Comparison of ENCODE assay signal across 8 mouse cellular contexts in the genomic region with DNA sequence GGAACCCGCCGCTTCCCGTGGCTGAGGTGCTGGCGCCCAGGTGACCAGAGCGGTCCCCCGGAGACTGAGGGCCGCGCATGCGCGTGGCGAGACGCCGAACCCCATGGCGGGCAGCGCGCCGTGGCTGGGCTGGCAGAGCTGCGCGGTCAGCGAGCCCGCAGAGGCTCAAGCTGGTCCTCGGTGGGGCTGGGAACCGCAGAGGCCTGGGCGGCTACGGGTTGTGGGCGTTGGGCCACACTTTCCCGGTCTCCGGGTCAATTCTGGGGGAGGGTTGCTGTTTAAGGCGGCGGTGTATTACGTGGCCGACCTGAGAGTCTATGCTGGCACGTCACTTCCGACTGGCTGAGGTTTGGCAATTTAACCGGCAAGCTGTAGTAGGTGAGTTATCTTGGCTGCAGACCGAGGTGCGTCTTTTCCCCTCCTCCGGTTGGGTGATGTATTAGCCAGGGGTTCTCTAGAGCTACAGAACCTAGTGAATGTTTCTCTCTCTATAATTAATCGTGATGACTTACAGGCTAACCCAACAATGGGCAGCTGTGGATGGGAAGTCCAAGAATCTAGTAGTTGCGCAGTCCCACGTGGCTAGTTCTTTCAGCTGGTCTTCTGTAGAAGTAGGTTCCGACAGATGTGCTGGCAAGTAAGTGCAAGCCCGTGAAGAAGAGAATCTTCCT. TPM values are rescaled to one million over a fixed set of nuclear protein-coding genes. Genes with fewer than 3 reads are reported as not detected.
A peak's percentile ranks its signal among the peaks of the same experiment; 100 is the strongest.
DNase-seq lines count a peak whose midpoint lies in the region; ATAC-seq and TF ChIP-seq lines count a peak whose summit lies in the region.

A gene (minus strand): TSS at position 662 of the 671 bp plus-strand sequence.

- peaks cover 64% of the 10 kb centered on the region for H3K79me2 ChIP-seq in macrophage (ENCODE audit: inconsistent target)

- peak within 1 kb of the TSS; percentile 77 for H3K4me3 ChIP-seq in bone marrow macrophage, adult 2 months (ENCODE audit: insufficient read depth, low read length)
- peak within 1 kb of the TSS; percentile 77 for H3K4me3 ChIP-seq in macrophage (ENCODE audit: inconsistent target)

- peaks cover 11% of the 10 kb centered on the region; the same call in 1 of the 2 replicates for H3K36me3 ChIP-seq in macrophage (ENCODE audit: inconsistent target)

- H3K4me1 ChIP-seq in bone marrow macrophage, adult 2 months (ENCODE audit: control insufficient read depth, insufficient read depth, low read length) = peaks cover 25% of the 10 kb centered on the region

- no peak for TF ChIP-seq CTCF in bone marrow macrophage, adult 2 months (IDR thresholded peaks at IDR 0.05; ENCODE audit: low read depth, low read length)

- DNase-seq in gastrocnemius, adult 18-20 months (ENCODE audit: low spot score) = peak; percentile 68
- no peak for DNase-seq in gastrocnemius, postnatal 10 days
- peak; percentile 78 for DNase-seq in left cerebral cortex, adult 11 months (ENCODE audit: low spot score)
- DNase-seq in right cerebral cortex, postnatal 25 days = peak; percentile 92

- peak within 1 kb of the TSS; percentile 78 for H3K27ac ChIP-seq in bone marrow macrophage, adult 2 months (ENCODE audit: insufficient read depth, low read depth, low read length)
- H3K27ac ChIP-seq in macrophage = peak within 1 kb of the TSS; percentile 70

- under 1% methylated on average over 43 of the region's 43 CpGs for WGBS in macrophage (ENCODE audit: missing documents)

- peak; percentile 79 for ATAC-seq in erythroid progenitor cell, adult 5-6 weeks (replicated peaks; ENCODE audit: low FRiP score, poor library complexity, severe bottlenecking)
- peak; percentile 78 to 81 for ATAC-seq in hematopoietic stem cell, adult 5-6 weeks (replicated peaks in 1 of 2; ENCODE audit: insufficient read depth in 1 of 2, low FRiP score in 2 of 2, low TSS enrichment in 1 of 2, low read depth in 1 of 2, poor library complexity in 2 of 2, severe bottlenecking in 2 of 2)

- no peak for TF ChIP-seq POLR2A in bone marrow macrophage, adult 2 months (IDR thresholded peaks at IDR 0.05; ENCODE audit: borderline replicate concordance, low read depth, low read length)

RNA-seq across cellular contexts. Expression of the gene that starts here (rescaled TPM):
- 1 to 10 TPM; 6.2 to 6.6 TPM for total RNA-seq in gastrocnemius, adult 18-20 months (2021)
- total RNA-seq in gastrocnemius, postnatal 10 days (2021) = 1 to 10 TPM; 4.8 to 7.0 TPM
- 14.5 and 14.8 TPM in 2 replicates for polyA plus RNA-seq in bone marrow macrophage, adult 2 months (2012; ENCODE audit: insufficient read depth, insufficient read length, missing spikeins)
- total RNA-seq in erythroid progenitor cell, adult 5-6 weeks (2015; ENCODE audit: low replicate concordance) = 25.6 and 29.9 TPM in 2 replicates
- total RNA-seq in erythroid progenitor cell, adult 5-6 weeks (2017; ENCODE audit: low replicate concordance) = 37.4 and 40.9 TPM in 2 replicates
- 27.0 and 28.5 TPM in 2 replicates for total RNA-seq in hematopoietic stem cell, adult 5-6 weeks (2017)
- total RNA-seq in macrophage (2018; cell fraction: chromatin; rRNA removed) = 10 to 100 TPM; 16.8 to 47.5 (median 35.2) TPM
- 1 to 10 TPM; 1.8 to 7.7 (median 5.8) TPM for total RNA-seq in macrophage (2018; cell fraction: cytosol; rRNA removed)
- 10 to 100 TPM; 17.3 to 43.8 (median 26.8) TPM for total RNA-seq in macrophage (2018; cell fraction: nucleus; rRNA removed)
- polyA plus RNA-seq in macrophage (2018) = 5.5 to 8.2 TPM (median 7.4 TPM) in 3 replicates
